Mouse (Mus musculus) embryo, embryonic 9.5 days (tissue): ENCODE results near the gene Axin2.
A peak's percentile ranks its signal among the peaks of the same experiment; 100 is the strongest.
"Not testable (repeated sequence)": the region's sequence is repeated elsewhere in the genome, so short reads cannot be mapped to it uniquely, and the experiment has no call there.

Experiments used
- DNase-seq: peaks from one replicate; pipeline ENCODE4 v3.0.0-alpha.2; 2017; ENCODE audit errors: extremely low spot score

Axin2 gene

DNA sequence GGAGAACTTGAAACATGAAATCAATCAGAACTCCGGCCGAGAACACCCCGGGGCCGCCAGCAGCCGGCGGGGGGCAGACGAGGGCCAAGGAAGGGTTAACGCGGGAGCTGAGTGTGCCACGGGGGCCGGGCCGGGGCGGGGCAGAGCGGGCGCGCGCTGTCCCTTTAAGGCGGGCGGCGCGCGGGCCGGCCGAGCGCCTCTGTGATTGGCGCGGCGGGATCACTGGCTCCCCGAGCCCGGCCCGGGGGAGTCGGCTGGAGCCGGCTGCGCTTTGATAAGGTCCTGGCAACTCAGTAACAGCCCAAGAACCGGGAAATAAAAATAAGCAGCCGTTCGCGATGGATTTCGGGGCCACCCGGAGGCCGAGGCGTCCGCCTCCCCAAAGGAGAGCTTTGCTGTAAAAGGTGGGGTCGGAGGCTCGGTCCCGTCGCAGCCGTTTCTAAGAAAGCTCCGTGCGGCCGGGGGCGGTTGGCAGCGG lies at the start of gene Axin2:
Axin2 (plus strand) TSS at position 192 of the 478 bp plus-strand sequence.
- peak; percentile 95 for DNase-seq

- not testable (repeated sequence) for DNase-seq
Observed at GRCm38 (mm10) chr11:108871284-108871683, 48.9 kb upstream of the Axin2 start.

DNA sequence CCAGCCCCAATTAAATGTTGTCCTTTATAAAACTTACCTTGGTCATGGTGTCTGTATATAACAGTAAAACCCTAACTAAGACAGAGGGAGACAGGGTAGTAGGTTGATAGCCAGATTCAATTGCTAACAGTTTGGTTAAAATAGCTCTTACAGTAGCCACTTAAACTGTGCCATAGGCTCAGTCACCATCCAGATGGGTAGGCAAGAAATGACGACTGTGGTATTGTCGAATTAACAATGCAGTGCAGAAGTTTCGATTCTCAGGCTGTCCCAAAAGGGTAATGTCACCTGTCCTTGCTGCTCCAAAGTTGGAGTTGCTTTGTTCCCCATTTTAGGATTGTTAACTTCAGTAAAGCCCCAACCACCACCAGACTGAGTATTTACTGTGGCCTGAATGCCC lies 48.4 kb upstream of the Axin2 start:
- DNase-seq, result no peak

DNA sequence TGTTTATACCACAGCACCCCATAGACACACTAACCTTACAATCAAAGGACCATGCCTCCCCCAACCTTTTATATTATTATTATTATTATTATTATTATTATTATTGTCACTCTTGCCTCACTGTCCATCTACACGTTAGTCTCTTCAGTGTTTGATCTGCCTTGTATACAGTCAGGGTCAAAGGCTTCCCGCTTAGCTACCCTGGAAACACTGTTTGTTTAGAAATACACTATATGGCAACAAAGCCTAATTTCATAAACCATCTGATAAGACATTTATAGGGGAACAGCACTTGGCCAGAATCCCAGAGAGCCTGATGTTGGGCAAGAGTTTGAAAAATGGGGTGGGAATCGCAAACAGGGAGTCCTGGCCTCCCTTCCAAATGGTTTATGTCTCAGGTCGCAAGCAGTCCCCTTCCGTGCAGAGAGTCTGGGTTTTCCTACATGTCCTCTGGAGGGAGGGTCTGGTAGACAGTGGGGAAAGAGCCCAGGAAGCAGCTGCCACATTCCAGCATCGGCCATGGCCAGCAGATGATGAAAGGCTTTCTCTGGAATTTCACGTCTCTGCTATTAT lies 43.4 kb upstream of the Axin2 start:
- DNase-seq, result no peak

- DNase-seq, result no peak
Observed at GRCm38 (mm10) chr11:108877520-108877919, 42.6 kb upstream of the Axin2 start.

DNA sequence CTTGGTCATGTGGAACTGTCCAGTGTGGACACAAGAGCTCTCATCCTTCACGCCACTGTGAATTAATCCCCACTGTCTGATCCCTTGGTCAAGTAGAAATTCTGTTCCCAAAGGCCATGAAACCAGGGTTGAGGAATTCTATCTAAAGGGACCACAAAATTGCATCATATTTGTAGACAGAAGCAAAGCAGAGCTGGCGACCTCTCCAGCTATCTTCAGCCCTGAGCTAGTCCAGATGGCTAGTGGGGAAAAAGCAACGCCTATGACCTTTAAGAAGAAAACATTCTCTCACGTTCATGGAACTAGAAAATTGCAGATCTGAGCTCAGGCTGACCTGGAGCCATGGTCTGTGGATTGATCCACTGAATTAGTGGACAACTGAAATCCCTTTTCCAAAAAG lies 39.6 kb upstream of the Axin2 start:
- no peak for DNase-seq

DNA sequence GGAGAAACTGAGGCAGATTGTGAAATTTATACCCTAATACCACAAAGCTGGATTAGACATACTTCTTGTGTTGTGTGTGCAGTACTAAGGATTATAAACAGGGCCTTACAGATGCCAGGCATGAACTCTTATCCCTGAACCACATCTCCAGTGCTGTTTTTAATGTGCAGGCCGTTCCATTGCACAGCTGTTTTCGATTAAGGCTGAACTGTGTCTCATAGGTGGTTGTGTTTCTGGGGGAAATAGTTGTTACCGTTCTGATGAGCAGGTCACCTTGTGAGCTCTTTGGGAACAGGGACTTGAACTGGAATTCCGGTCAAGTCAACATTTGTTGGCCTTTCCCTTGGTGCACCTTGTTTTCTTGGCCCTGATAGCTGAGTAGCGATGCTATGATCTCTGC lies 38.5 kb upstream of the Axin2 start:
- no peak for DNase-seq

DNA sequence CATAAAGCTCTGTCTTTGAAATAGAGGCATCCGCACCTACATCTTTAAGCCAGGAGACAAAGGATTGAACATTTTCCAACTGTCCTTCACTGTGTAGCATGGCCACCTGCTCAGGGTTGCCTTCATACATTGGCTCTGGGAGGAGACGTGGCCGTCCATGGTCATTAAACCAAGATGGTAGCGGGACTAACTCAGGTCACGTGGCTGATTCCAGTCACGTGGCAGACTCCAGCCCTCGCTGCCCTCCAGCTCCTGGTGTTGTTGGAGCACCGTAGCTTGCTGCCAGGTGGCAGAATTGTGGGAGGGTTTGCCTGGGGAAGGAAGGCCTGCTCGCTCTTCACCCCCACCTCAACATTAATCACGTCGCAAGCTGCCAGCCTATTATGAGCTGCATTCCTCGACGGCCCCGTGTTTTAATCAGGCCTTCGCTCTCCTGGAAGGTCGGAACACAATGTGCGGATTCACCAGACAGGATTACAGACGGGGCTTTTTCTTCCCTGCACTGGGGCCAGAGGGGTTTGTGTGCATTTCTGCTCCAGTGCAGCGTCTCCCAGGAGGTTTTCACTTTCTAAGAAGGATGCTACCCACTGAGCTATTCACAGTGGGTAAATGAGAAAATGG lies 34.8 kb upstream of the Axin2 start:
- DNase-seq, result peak; percentile 28

- no peak for DNase-seq
Observed at GRCm38 (mm10) chr11:108886060-108886459, 34.1 kb upstream of the Axin2 start.

- DNase-seq, result peak; percentile 48
Observed at GRCm38 (mm10) chr11:108889121-108889520, 31.0 kb upstream of the Axin2 start.

GRCm38 (mm10) chr11:108890544-108890943 lies 29.6 kb upstream of the Axin2 start:
- no peak for DNase-seq

GRCm38 (mm10) chr11:108891111-108891870 lies 28.9 kb upstream of the Axin2 start:
- DNase-seq, result peak; percentile 70

DNA sequence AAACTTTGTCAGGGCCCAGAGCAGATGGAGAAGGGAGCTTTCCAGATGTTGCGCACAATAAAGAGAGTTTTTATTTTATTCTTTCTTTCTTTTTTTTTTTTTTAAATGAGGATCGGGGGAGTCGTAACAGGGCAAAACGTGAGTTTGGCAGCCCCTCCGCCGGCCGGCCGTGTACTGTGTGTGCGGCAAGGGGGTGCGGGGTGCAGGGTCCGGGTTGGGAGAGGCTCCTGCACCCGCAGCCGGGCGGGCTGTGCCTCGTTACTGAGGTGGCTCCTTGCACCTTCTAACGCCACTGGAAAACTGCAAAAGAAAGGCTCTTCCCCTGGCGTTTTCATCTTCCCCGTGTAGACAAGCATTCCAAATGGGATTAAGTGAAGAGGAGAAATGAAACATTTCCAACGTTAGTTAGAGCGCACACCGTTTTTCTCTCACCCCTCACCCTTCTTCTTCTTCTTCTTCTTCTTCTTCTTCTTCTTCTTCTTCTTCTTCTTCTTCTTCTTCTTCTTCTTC lies 28.2 kb upstream of the Axin2 start:
- DNase-seq, result no peak

DNA sequence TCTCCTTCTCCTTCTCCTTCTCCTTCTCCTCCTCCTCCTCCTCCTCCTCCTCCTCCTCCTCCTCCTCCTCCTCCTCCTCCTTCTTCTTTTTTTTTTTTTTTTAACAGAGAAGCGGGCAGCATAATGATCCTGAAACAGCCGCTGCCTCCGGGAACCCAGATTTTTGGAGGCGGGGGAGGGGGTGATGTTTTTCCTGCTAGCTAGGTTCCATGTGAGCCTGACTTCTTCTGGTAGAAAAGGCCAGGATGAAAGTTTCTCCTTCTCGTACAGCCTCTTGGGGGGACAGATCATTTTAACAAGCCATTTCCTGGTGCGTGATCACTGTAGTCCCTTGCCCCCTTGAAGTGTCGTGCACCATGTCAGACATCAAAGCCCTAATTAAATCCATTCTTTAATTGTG lies 27.7 kb upstream of the Axin2 start:
- peak; percentile 38 for DNase-seq

DNA sequence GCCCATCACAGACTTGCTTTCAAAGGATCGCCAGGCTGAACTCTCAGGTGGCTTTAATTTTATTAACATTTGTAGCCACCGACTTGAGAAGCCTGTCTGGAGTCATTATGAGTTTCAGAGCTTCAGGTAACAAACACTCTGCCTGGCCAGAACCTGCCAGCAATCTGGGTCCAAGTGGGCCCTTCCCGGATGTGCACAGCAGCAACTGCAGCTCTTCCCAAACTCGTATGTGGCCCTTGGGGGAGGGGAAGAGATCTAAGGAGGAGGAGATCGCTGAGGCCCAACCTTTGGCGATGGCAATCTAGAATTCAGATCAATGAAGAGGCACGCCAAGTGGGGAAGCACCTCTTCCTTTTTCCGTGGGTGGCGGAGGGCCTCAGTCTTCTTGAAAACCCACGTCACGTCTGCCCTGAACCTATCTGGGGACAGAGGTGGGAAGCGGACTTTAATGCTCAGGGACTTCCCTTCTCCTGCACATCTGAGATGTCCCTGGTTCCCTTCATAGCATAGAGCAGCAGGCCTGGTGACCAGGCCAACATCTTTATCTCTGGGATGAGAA lies 26.8 kb upstream of the Axin2 start:
- DNase-seq, result peak; percentile 35

DNA sequence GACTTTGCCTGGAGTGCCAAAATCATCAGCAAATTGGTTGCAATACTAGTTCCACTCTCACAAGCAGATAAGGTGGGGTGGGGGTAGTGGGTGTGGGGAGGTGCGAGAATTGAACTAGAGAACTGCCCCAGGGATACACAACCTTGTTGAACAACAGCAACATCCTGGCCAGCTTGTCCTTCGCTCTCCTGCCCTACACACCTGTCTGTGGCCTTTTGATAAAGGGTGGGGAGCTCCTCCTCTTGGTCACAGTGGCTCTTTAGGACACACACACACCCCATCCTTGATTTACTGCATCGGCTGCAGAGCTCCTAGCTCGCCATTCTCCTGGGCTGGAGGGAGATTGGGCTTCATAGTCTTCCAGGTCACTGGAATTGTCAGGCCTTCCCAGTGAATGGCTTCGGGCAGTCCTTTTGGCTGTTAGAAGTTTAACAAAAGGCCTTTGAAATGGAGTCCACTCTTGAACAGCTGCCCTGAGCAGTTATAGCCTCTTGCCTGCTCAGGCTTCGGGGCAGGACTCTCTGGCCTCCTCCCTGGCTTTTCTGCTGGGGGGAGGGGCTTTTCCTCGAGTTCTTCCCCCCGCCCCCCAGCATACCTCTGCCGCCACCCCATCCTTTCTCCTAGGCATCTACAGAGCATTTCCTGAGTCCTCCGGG lies 26.2 kb upstream of the Axin2 start:
- DNase-seq, result peak; percentile 60

- no peak for DNase-seq
Observed at GRCm38 (mm10) chr11:108897034-108897433, 23.1 kb upstream of the Axin2 start.

GRCm38 (mm10) chr11:108898063-108898462 lies 22.1 kb upstream of the Axin2 start:
- DNase-seq, result no peak

DNA sequence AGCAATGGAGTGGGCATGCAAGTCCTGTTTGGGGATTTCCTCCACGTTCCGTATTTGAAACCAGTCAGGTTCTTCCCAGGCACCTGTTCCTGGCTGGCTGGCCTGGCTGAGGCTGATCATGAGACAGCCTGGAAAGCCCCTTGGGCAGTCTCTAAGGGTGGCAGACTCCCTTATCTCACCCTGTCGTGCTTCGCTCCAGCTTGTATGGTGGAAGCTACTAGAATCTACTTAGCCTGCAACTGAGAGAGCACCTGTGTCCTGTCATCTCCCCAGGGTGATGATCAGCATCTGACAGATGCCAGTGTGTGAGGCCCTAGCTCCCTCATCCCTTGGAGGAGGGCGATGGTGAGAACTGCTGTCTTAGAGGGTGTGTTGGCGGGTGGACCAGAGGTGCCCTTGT lies 21.7 kb upstream of the Axin2 start:
- DNase-seq, result no peak

GRCm38 (mm10) chr11:108900718-108901488 lies 19.2 kb upstream of the Axin2 start:
- DNase-seq, result no peak

- DNase-seq, result no peak
Observed at GRCm38 (mm10) chr11:108901670-108902069, 18.5 kb upstream of the Axin2 start.
